Mouse (Mus musculus): ENCODE results near the gene Pomc. TPM values are rescaled to one million over a fixed set of nuclear protein-coding genes. Genes with fewer than 3 reads are reported as not detected.

Gene Pomc
- total and polyA plus RNA-seq, 3 experiments = 2.5 to 3.5 (median 2.8) TPM

GRCm38 (mm10) chr12:3956351-3956750 lies 1.6 kb downstream of the Pomc start:
- TF ChIP-seq RAD21 (IDR thresholded peaks at IDR 0.05; ENCODE audit: low read depth, low read length) (peak; percentile 31), ZNF384 (IDR thresholded peaks at IDR 0.05; ENCODE audit: low read depth, low read length) (no peak), ZC3H11A (IDR thresholded peaks at IDR 0.05; ENCODE audit: low read depth, low read length) (no peak), SMC3 (IDR thresholded peaks at IDR 0.05; ENCODE audit: low read depth, low read length) (0 out of 2 replicates have a peak, but pooled peaks have one; percentile 13), MAFK (IDR thresholded peaks at IDR 0.05; ENCODE audit: insufficient replicate concordance, low read length) (0 out of 2 replicates have a peak, but pooled peaks have one; percentile 24), CTCF (conservative IDR thresholded peaks at IDR 0.05 in 1 of 2, IDR thresholded peaks at IDR 0.05 in 1 of 2; ENCODE audit: low read depth in 2 of 2, low read length in 2 of 2) (peak; percentile 59 to 69)
- no peak overlapping the region for H3K4me2 ChIP-seq (ENCODE audit: insufficient read depth, low read depth, poor library complexity, severe bottlenecking)
- no peak overlapping the region for H3K27ac ChIP-seq (ENCODE audit: insufficient read depth, low read depth)
- H3K9ac ChIP-seq (ENCODE audit: insufficient read depth, low read depth) = no peak overlapping the region
- dilution Hi-C loops (cut with MboI; ENCODE audit: extremely low pct_ligation_motif_present, extremely low pct_unique_long_range_greater_than_20kb, low sequenced_read_pairs) (no loop called here), in situ Hi-C loops (cut with MboI; ENCODE audit: low pct_ligation_motif_present, low pct_unique_long_range_greater_than_20kb, low sequenced_read_pairs) (no loop called here)
- H3K4me1 ChIP-seq (ENCODE audit: control insufficient read depth in 1 of 2, insufficient read depth in 2 of 2) = peaks cover 2 to 6% of the 10 kb centered on the region in 2 experiments; a peak in 2 of 4 replicates
- peaks cover 38% of the 10 kb centered on the region for H3K27me3 ChIP-seq (replicated peaks)
- H3K36me3 ChIP-seq (replicated peaks in 1 of 2; ENCODE audit: control insufficient read depth in 1 of 2, insufficient read depth in 1 of 2, low read length in 1 of 2) = no peaks in the 10 kb centered on the region
- no peaks in the 10 kb centered on the region for H3K9me3 ChIP-seq (replicated peaks; ENCODE audit: low read length)
- no peaks in the 10 kb centered on the region for H3K79me2 ChIP-seq (replicated peaks; ENCODE audit: control insufficient read depth, extremely low read depth, insufficient read depth, poor library complexity, severe bottlenecking)
- DNase-seq (ENCODE audit: extremely low read depth) = peak; percentile 49
- H3K4me3 ChIP-seq (replicated peaks in 1 of 3; ENCODE audit: low read depth in 2 of 3, low read length in 2 of 3, poor library complexity in 1 of 3) = no peak overlapping the region

GRCm38 (mm10) chr12:3959791-3960543 lies 5.2 kb downstream of the Pomc start:
- DNase-seq (ENCODE audit: extremely low read depth) = peak; percentile 96
- in situ Hi-C loops (cut with MboI; ENCODE audit: low pct_ligation_motif_present, low pct_unique_long_range_greater_than_20kb, low sequenced_read_pairs) = no loop called here
- no peaks in the 10 kb centered on the region for H3K9me3 ChIP-seq (replicated peaks; ENCODE audit: low read length)
- H3K27ac ChIP-seq (ENCODE audit: insufficient read depth, low read depth) = peak overlapping the region; percentile 86
- dilution Hi-C loops (cut with MboI; ENCODE audit: extremely low pct_ligation_motif_present, extremely low pct_unique_long_range_greater_than_20kb, low sequenced_read_pairs) = no loop called here
- H3K9ac ChIP-seq (ENCODE audit: insufficient read depth, low read depth) = peak overlapping the region; percentile 96
- peak; percentile 82 for TF ChIP-seq HCFC1 (IDR thresholded peaks at IDR 0.05; ENCODE audit: low read depth, low read length)
- 0 out of 2 replicates have a peak, but pooled peaks have one; percentile 77 for TF ChIP-seq TBP (conservative IDR thresholded peaks at IDR 0.05; ENCODE audit: low read depth, low read length)
- peak; percentile 87 for TF ChIP-seq ELF1 (IDR thresholded peaks at IDR 0.05; ENCODE audit: low read depth, low read length)
- TF ChIP-seq SIN3A (IDR thresholded peaks at IDR 0.05; ENCODE audit: low read length) = peak; percentile 83
- no peak; the same call in 1 of the 2 replicates for TF ChIP-seq ETS1 (conservative IDR thresholded peaks at IDR 0.05; ENCODE audit: low read depth, low read length)
- peak; percentile 41; the same call in 1 of the 2 replicates for TF ChIP-seq NRF1 (IDR thresholded peaks at IDR 0.05; ENCODE audit: low read depth, low read length)
- peak; percentile 71 for TF ChIP-seq MEF2A (IDR thresholded peaks at IDR 0.05; ENCODE audit: borderline replicate concordance, low read depth, low read length)
- TF ChIP-seq MYC (IDR thresholded peaks at IDR 0.05; ENCODE audit: low read depth, low read length) = peak; percentile 75
- no peak for TF ChIP-seq PAX5 (IDR thresholded peaks at IDR 0.05; ENCODE audit: low read length)
- TF ChIP-seq POLR2AphosphoS2 (IDR thresholded peaks at IDR 0.05; ENCODE audit: low read depth, low read length) = peak; percentile 90; the same call in 1 of the 2 replicates
- 0 out of 2 replicates have a peak, but pooled peaks have one; percentile 47 for TF ChIP-seq UBTF (IDR thresholded peaks at IDR 0.05; ENCODE audit: low read depth, low read length)
- TF ChIP-seq MAX (IDR thresholded peaks at IDR 0.05; ENCODE audit: low read length) = peak; percentile 88
- TF ChIP-seq CTCF (conservative IDR thresholded peaks at IDR 0.05 in 1 of 2, IDR thresholded peaks at IDR 0.05 in 1 of 2; ENCODE audit: low read depth in 2 of 2, low read length in 2 of 2) = no peak
- TF ChIP-seq POLR2A (IDR thresholded peaks at IDR 0.05; ENCODE audit: low read depth, low read length) = peak; percentile 98
- TF ChIP-seq BHLHE40 (IDR thresholded peaks at IDR 0.05; ENCODE audit: low read depth, low read length) = peak; percentile 57
- peak; percentile 73 for TF ChIP-seq IRF4 (IDR thresholded peaks at IDR 0.05; ENCODE audit: low read depth, low read length)
- peak; percentile 96 for TF ChIP-seq ZMIZ1 (IDR thresholded peaks at IDR 0.05; ENCODE audit: low read depth, low read length)
- TF ChIP-seq NELFE (IDR thresholded peaks at IDR 0.05; ENCODE audit: low read depth, low read length) = peak; percentile 96
- no peak for TF ChIP-seq MAFK (IDR thresholded peaks at IDR 0.05; ENCODE audit: insufficient replicate concordance, low read length)
- no peak for TF ChIP-seq RAD21 (IDR thresholded peaks at IDR 0.05; ENCODE audit: low read depth, low read length)
- no peak for TF ChIP-seq CHD1 (IDR thresholded peaks at IDR 0.05; ENCODE audit: low read depth, low read length)
- TF ChIP-seq MXI1 (IDR thresholded peaks at IDR 0.05; ENCODE audit: low read depth, low read length) = peak; percentile 93
- TF ChIP-seq MAZ (IDR thresholded peaks at IDR 0.05; ENCODE audit: low read depth, low read length) = peak; percentile 99
- peak; percentile 69; the same call in 1 of the 2 replicates for TF ChIP-seq KAT2A (IDR thresholded peaks at IDR 0.05; ENCODE audit: insufficient replicate concordance, low read length)
- TF ChIP-seq TCF12 (IDR thresholded peaks at IDR 0.05; ENCODE audit: low read depth, low read length) = peak; percentile 92
- peaks cover 2 to 10% of the 10 kb centered on the region in 2 experiments; a peak in 2 of 4 replicates for H3K4me1 ChIP-seq (ENCODE audit: control insufficient read depth in 1 of 2, insufficient read depth in 2 of 2)
- no peaks in the 10 kb centered on the region for H3K79me2 ChIP-seq (replicated peaks; ENCODE audit: control insufficient read depth, extremely low read depth, insufficient read depth, poor library complexity, severe bottlenecking)
- peak overlapping the region; percentile 91 for H3K4me2 ChIP-seq (ENCODE audit: insufficient read depth, low read depth, poor library complexity, severe bottlenecking)
- peak overlapping the region; percentile 61 to 95 (median 77) for H3K4me3 ChIP-seq (replicated peaks in 1 of 3; ENCODE audit: low read depth in 2 of 3, low read length in 2 of 3, poor library complexity in 1 of 3)
- H3K27me3 ChIP-seq (replicated peaks) = peaks cover 24% of the 10 kb centered on the region
- H3K36me3 ChIP-seq (replicated peaks in 1 of 2; ENCODE audit: control insufficient read depth in 1 of 2, insufficient read depth in 1 of 2, low read length in 1 of 2) = no peaks in the 10 kb centered on the region
